Mouse (Mus musculus) neural tube, embryonic 13.5 days (tissue): ENCODE measurements around the gene Idua. TPM values are rescaled to one million over a fixed set of nuclear protein-coding genes. Genes with fewer than 3 reads are reported as not detected.
A peak's percentile ranks its signal among the peaks of the same experiment; 100 is the strongest.

Experiments
- ATAC-seq: fragments of 200-750 bp; cut with Nextera tagmentation; 2 replicates; pipeline ENCODE4 v1.8.0; 2017; ENCODE audit warnings: low read depth, mild to moderate bottlenecking, moderate TSS enrichment, moderate library complexity
- H3K27ac ChIP-seq: fragments of 300-500 bp; sonication (generic); replicated peaks from 2 replicates; pipeline ENCODE4 v1.5.1; 2015; ENCODE audit warnings: moderate library complexity, mild to moderate bottlenecking, inconsistent platforms
- H3K27me3 ChIP-seq: fragments of 300-500 bp; sonication (generic); 2 replicates; pipeline ENCODE4 v1.6.1; 2015; ENCODE audit warnings: mild to moderate bottlenecking, inconsistent platforms
- H3K36me3 ChIP-seq: fragments of 300-500 bp; sonication (generic); 2 replicates; pipeline ENCODE4 v1.6.1; 2015; ENCODE audit warnings: mild to moderate bottlenecking, inconsistent platforms
- H3K4me1 ChIP-seq: fragments of 300-500 bp; sonication (generic); replicated peaks from 2 replicates; pipeline ENCODE4 v1.6.1; 2015; ENCODE audit warnings: inconsistent platforms
- H3K4me2 ChIP-seq: fragments of 300-500 bp; sonication (generic); 2 replicates; pipeline ENCODE4 v1.6.1; 2015; ENCODE audit warnings: inconsistent platforms, mild to moderate bottlenecking, moderate library complexity
- H3K4me3 ChIP-seq: fragments of 300-500 bp; sonication (generic); 2 replicates; pipeline ENCODE4 v1.5.1; 2015; ENCODE audit warnings: mild to moderate bottlenecking, inconsistent platforms
- H3K9ac ChIP-seq: fragments of 300-500 bp; sonication (generic); 2 replicates; pipeline ENCODE4 v1.6.1; 2015; ENCODE audit warnings: moderate library complexity, mild to moderate bottlenecking, inconsistent platforms
- H3K9me3 ChIP-seq: fragments of 300-500 bp; sonication (generic); 2 replicates; pipeline ENCODE4 v1.6.1; 2016; ENCODE audit warnings: inconsistent platforms
- WGBS: fragments of 180-500 bp; shearing (Covaris S2); methylation state at CpG from one replicate; pipeline ENCODE4 v1.1.7; 2015; 5-methylcytosine and 5-hydroxymethylcytosine counted together
- polyA plus RNA-seq: library from polyadenylated mRNA; unstranded; fragments of >200 nt; fragmentation: Nextera tagmentation; extraction: Ambion mirVana; gene quantifications from 2 replicates; pipeline ENCODE4 v1.2.1, GENCODE M21; 2015

Idua gene
- polyA plus RNA-seq, 1 experiment from 2014 or later = 9.2 TPM

DNA sequence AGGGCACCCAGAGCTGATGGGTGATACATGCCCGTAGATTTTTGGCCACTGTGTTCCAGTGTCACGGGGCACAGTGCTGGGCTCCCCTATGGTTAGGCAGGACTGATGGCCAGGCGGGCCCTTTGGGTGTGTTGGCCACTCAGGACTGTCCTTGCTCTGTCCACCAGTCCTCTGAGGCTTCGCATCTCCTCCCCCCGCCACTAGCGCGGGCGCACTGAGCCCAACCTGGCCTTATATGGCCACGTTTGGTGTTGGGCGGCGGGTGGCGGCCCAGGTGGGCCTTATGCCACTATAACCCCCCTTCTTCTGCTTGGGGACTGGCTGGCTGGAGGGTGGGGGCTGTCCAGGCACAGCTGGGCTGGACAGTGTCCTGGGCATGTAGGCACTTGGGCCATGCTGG, 35.7 kb downstream of the Idua start:
- ATAC-seq = no peak
- Histone ChIP-seq H3K4me2 (peak overlapping the region; percentile 92), H3K27me3 (peaks cover 20% of the 10 kb centered on the region), H3K9ac (no peak overlapping the region), H3K36me3 (no peaks in the 10 kb centered on the region), H3K4me3 (0 out of 2 replicates have a peak overlapping the region, but pooled peaks have one; percentile 75), H3K27ac (no peak overlapping the region), H3K9me3 (no peaks in the 10 kb centered on the region), H3K4me1 (peaks cover 66% of the 10 kb centered on the region)
- 97% methylated on average over 12 of the region's 12 CpGs for WGBS

DNA sequence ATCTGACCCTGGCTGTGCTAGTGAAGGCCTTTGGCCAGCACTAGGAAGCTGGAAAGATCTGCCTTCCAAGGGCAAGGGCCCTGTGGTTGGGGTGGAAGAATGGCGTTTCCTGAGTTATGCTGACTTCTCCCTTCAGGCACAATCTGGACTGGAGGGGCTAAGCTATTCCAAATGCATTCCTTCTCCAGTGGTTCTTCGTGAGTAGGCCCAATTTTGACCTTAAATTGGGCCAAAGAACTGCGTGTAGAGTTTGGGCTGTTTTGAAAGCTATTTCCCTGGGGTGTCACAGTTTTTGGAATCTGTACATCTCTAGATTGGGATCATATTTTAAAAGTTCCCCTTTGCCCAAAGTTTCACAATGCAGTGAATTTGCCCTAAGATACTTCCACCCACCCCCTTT, 36.4 kb downstream of the Idua start:
- Histone ChIP-seq H3K9ac (no peak overlapping the region), H3K4me1 (peaks cover 73% of the 10 kb centered on the region), H3K4me3 (no peak overlapping the region; the same call in 1 of the 2 replicates), H3K27me3 (peaks cover 18% of the 10 kb centered on the region), H3K27ac (peak overlapping the region; percentile 79), H3K4me2 (no peak overlapping the region), H3K36me3 (no peaks in the 10 kb centered on the region), H3K9me3 (no peaks in the 10 kb centered on the region)
- WGBS = 74% methylated on average over 3 of the region's 3 CpGs
- no peak for ATAC-seq

DNA sequence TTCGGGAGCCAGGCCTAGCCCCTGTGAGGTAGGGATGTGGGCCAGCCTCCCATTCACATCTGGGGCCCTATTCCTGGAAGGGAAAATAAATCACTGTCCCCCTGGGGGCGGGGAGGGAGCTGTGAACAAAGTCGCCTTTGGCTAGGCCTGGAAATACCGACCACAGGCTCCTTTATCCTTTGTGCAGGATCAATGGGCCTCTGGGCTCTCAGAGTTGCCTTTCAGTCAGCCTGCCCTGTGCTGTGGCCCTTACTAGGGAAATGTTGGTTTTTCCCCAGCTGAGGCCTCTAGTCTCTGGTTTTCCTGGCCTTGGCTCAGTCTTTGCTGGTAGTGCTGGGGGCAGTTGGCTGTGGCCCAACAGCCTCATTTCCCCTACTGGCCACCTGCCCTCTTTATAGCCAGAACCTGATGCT, 37.2 kb downstream of the Idua start:
- WGBS = 3% methylated on average over 4 of the region's 4 CpGs
- Histone ChIP-seq H3K27me3 (peaks cover 10% of the 10 kb centered on the region), H3K4me2 (no peak overlapping the region), H3K4me3 (no peak overlapping the region), H3K9ac (peak overlapping the region; percentile 17; the same call in 1 of the 2 replicates), H3K4me1 (peaks cover 71% of the 10 kb centered on the region), H3K36me3 (no peaks in the 10 kb centered on the region), H3K27ac (peak overlapping the region; percentile 79), H3K9me3 (no peaks in the 10 kb centered on the region)
- peak; percentile 28 for ATAC-seq

DNA sequence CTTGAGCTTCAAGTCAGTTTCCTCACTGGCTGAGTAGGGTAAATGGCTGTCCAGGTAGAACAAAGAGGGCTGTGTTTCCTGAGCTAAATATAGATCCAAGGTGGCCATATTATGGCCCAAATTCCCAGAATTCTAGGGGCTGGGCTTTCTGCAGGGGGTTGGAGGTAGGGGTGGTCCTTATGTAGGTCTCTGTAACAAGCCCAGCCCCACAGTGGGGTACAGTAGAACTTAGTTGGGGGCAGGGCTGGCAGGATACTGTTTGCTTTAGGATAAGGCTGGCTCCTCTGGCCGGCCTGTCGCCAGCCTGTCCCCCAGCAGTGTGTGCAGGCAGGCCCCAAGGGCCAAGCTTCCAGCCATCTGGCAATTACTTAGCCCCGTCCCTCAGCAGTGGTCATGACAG, 40.2 kb downstream of the Idua start:
- Histone ChIP-seq H3K27me3 (no peaks in the 10 kb centered on the region), H3K9me3 (no peaks in the 10 kb centered on the region), H3K9ac (no peak overlapping the region), H3K4me3 (no peak overlapping the region), H3K4me1 (peaks cover 55% of the 10 kb centered on the region), H3K36me3 (peaks cover 10% of the 10 kb centered on the region), H3K4me2 (no peak overlapping the region), H3K27ac (no peak overlapping the region)
- no peak for ATAC-seq
- 53% methylated on average over 3 of the region's 3 CpGs for WGBS

DNA sequence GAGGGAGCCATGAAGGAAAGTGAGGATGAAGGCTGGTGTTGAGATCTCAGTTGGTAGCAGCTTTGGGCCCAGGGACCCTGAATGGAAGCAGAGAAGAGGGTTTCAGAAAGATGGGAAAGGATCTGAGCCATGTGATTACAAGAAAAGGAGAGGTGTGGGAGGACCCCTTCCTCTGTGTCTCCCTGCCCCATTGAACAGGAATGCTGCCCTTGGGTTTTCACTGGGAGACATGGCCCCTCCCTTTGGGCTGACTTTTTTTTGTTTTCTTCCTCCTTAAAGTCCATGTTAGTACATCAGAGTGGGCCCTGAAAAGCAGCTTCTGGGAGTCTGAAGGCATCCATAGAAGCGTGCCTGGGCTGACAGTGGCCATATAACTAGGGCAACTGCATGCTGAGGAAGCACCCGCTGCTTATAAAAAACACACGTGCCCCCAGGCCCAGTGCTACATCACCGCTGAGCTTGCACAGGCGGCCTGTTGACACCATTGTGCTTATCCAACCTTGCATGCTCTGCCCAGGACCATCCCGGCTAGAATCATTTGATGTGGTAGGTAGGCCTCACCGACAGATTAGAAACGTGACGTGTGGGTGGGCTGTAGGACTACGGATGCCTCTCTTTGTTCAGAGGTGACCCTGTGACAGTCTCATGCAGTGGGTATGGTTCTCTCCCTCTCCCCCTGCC, 41.4 kb downstream of the Idua start:
- no peak overlapping the region for H3K4me2 ChIP-seq
- H3K9ac ChIP-seq = no peak overlapping the region
- WGBS = 69% methylated on average over 10 of the region's 10 CpGs
- no peak for ATAC-seq
- H3K4me3 ChIP-seq = no peak overlapping the region
- no peak overlapping the region for H3K27ac ChIP-seq
- peaks cover 45% of the 10 kb centered on the region for H3K4me1 ChIP-seq
- peaks cover 16% of the 10 kb centered on the region for H3K36me3 ChIP-seq
- H3K9me3 ChIP-seq = no peaks in the 10 kb centered on the region
- no peaks in the 10 kb centered on the region for H3K27me3 ChIP-seq

DNA sequence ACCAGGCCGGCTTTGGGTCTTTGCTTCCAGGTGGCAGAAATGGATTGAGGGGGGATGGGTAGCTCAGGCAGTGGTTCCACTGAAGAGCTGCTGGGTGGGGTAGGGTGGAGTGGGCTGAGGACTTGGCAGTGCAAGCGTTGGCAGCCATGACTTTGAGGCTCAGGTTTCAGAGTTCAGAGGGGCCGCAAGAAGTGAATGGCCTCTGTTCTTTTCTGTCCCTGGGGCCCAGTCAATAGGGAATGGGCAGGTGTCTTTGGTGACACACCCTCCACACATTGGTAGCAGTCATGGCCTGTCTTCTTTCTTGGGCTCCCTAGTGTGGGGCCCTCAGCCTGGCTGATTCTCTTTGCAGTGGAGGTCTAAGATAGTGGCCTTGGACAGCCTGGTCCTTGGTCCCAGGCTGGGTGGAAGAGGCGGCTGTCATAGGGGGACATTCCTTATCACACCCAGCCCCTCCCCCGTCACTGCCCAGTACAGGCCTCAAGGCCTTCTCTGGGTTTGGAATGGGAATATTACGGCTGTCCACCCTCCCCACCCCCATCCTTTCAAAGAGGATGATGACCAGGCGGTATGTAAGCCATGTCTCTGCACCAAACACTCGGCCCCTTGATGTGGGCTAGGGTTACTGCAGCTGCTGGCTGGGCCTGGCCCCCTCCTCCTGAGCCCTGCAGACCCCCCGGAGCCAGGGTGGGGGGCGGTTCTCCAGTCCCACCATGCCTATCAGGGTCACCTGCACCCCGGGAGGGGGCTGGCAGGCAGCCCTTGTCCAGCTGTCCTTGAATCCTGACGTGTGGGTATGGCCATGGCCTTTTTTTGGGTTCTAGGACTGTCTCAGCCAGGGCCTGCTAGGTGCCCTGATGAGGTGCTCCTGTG, 43.9 kb downstream of the Idua start:
- ATAC-seq = no peak
- no peak overlapping the region for H3K4me3 ChIP-seq
- H3K9ac ChIP-seq = no peak overlapping the region
- H3K36me3 ChIP-seq = peaks cover 16% of the 10 kb centered on the region
- no peak overlapping the region for H3K27ac ChIP-seq
- no peak overlapping the region for H3K4me2 ChIP-seq
- H3K4me1 ChIP-seq = peaks cover 20% of the 10 kb centered on the region
- 86% methylated on average over 12 of the region's 12 CpGs for WGBS
- no peaks in the 10 kb centered on the region for H3K9me3 ChIP-seq
- H3K27me3 ChIP-seq = no peaks in the 10 kb centered on the region

DNA sequence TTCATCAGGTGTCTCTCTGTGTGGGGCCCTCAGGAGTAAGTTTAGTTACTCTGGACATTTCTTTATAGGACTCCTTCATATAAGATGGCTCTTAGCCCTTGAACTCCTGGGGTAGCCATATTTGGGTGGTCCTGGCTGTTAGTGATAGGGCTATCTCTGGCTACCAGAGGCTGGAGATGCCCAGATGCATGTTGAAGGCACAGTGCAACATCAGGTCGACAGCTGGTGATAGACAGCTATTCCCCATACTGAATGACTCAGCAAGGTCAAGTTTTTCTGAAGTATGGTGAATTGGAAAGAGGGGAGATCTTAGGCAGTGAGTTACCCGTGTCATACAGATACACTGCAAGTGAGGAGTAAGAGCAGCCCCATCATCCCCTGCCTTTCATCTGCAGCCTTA, 47.6 kb downstream of the Idua start:
- WGBS = 88% methylated on average over 2 of the region's 2 CpGs
- Histone ChIP-seq H3K9me3 (no peaks in the 10 kb centered on the region), H3K4me1 (no peaks in the 10 kb centered on the region), H3K27me3 (no peaks in the 10 kb centered on the region), H3K36me3 (peaks cover 16% of the 10 kb centered on the region), H3K27ac (no peak overlapping the region), H3K4me2 (no peak overlapping the region), H3K4me3 (no peak overlapping the region), H3K9ac (no peak overlapping the region)
- ATAC-seq = no peak

DNA sequence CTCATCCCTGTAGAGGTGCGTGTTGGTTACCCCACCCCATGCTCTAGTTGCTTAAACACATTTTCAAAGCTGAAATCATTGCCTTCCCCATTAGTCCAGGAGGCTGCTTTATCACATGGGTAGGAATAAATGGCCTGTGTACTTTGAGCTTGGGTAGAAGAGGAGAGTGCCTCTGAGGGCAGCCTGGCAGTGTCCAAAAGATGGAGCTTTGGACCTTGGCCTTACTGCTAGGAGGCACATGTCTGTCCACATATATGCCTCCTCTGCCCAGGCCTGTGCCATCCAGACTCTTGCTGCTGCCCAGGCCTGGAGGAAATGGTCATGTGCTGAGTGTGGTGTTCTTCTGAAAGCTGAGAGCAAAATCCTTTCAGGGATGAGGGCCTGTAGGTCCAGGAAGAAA, 48.3 kb downstream of the Idua start:
- no peak for ATAC-seq
- H3K4me2 ChIP-seq = no peak overlapping the region
- H3K36me3 ChIP-seq = peaks cover 13% of the 10 kb centered on the region
- H3K9me3 ChIP-seq = no peaks in the 10 kb centered on the region
- no peak overlapping the region for H3K4me3 ChIP-seq
- WGBS = 97% methylated on average over 1 of the region's 1 CpGs
- no peaks in the 10 kb centered on the region; the same call in 1 of the 2 replicates for H3K4me1 ChIP-seq
- no peaks in the 10 kb centered on the region for H3K27me3 ChIP-seq
- H3K27ac ChIP-seq = no peak overlapping the region
- H3K9ac ChIP-seq = no peak overlapping the region

DNA sequence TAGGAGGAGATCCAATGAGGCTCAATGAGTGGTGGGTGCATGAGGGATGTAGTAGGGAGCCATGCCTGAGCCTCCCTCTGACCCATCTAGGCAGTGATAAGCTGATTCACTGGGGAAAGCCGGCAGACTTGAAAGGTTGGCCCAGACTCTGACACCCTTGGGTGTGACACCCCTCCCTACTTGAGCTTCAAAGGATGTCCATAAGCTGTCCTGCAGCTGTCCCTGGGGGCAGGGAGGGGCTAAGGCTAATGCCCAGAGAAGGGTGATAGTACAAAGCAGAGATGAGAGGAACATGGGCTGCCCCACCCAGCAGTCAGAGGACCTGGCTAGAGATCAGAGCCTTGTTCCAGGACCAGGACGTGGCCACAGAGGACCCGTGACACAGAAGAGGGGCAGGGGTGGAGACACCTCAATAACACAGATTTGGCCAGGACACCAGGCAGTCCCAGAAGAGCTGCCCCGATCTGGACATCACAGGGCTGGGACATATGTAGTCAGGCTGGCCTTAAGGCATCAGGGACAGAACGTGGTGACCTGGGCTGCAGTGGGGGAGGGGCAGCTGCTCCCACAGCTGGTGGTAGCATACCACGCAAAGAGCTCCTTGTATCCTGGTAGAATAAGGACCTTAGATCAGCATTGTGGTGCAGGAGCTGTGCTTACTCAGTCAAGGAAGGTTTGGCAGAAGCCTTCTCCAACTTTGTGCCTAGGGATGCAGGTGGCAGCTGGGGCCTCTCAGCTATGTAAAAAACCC, 49.0 kb downstream of the Idua start:
- H3K9me3 ChIP-seq = no peaks in the 10 kb centered on the region
- H3K4me1 ChIP-seq = no peaks in the 10 kb centered on the region; the same call in 1 of the 2 replicates
- no peaks in the 10 kb centered on the region for H3K27me3 ChIP-seq
- no peak overlapping the region for H3K4me2 ChIP-seq
- peaks cover 13% of the 10 kb centered on the region for H3K36me3 ChIP-seq
- H3K4me3 ChIP-seq = no peak overlapping the region
- WGBS = 74% methylated on average over 6 of the region's 6 CpGs
- no peak overlapping the region for H3K27ac ChIP-seq
- no peak overlapping the region for H3K9ac ChIP-seq
- ATAC-seq = no peak

DNA sequence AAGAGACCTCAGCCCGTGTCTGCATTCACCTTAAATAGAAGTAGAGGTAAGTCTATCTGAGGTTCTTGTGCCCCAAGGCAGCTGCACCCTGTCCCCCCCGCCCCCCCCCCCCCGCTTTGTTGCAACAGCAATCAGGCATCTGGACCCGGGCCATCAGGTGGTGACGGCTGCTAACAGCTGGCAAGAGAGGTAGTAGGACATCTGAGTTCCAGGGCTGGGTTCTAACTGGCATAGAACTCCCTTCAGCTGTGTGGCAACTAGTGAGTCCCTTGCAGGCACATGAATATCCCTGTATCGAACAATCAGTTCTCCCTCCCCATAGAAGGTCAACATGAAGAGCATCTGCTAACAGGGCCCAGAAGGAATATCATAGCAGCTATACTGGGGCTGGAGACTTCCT, 51.8 kb downstream of the Idua start:
- H3K9me3 ChIP-seq = no peaks in the 10 kb centered on the region
- H3K27ac ChIP-seq = no peak overlapping the region
- ATAC-seq = no peak
- H3K27me3 ChIP-seq = no peaks in the 10 kb centered on the region
- no peak overlapping the region for H3K4me2 ChIP-seq
- H3K4me1 ChIP-seq = no peaks in the 10 kb centered on the region; the same call in 1 of the 2 replicates
- no peak overlapping the region for H3K9ac ChIP-seq
- WGBS = 89% methylated on average over 6 of the region's 6 CpGs
- no peaks in the 10 kb centered on the region for H3K36me3 ChIP-seq
- no peak overlapping the region for H3K4me3 ChIP-seq

DNA sequence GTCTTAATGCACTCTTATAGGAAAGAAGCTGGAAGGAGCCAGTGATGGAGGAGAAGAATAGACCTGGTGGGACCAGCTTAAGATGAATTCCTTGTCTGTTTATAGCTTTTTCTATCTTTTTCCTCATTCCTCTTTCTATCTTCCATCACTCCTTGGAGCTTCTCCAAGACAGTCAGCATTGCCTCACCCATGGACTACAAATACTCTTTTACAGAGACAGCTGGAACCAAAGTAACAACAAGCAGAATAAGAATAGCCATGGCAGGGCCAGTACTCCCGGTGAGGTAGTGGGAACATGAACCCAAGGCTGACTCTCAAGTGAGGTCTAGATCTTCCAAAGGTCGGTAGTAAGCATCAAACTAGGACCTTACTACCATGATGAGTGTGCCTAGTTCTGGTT, 53.0 kb downstream of the Idua start:
- no peak for ATAC-seq
- H3K27me3 ChIP-seq = no peaks in the 10 kb centered on the region
- no peak overlapping the region for H3K9ac ChIP-seq
- H3K4me2 ChIP-seq = no peak overlapping the region
- peaks cover 7% of the 10 kb centered on the region for H3K4me1 ChIP-seq
- no peaks in the 10 kb centered on the region for H3K9me3 ChIP-seq
- H3K4me3 ChIP-seq = no peak overlapping the region
- no peak overlapping the region for H3K27ac ChIP-seq
- H3K36me3 ChIP-seq = no peaks in the 10 kb centered on the region
- WGBS = 84% methylated on average over 2 of the region's 2 CpGs

DNA sequence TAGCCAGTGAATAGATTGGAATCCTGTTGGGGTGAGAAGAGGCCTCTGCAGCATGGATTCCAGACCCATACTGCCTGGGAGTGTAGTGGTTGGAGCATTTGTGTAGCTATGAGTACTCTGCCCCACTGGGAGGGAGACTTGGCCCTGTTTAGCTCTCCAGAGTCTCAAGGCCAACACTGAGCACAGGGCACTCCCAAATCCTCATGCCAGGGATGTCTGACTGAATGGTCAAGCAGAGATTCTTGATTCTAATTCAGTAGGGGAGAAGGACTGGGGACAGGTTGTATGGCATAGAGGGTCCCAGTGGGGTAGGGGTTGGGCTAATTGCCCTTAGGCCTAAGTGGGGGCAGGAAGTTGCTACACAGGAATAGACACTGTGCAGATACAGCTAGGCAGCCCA, 53.6 kb downstream of the Idua start:
- 0 out of 2 replicates have a peak, but pooled peaks have one; percentile 21 for ATAC-seq
- Histone ChIP-seq H3K36me3 (no peaks in the 10 kb centered on the region), H3K4me3 (no peak overlapping the region), H3K4me2 (no peak overlapping the region), H3K4me1 (peaks cover 13% of the 10 kb centered on the region), H3K27me3 (no peaks in the 10 kb centered on the region), H3K9ac (no peak overlapping the region), H3K27ac (no peak overlapping the region), H3K9me3 (no peaks in the 10 kb centered on the region)
